Mouse (Mus musculus): ENCODE results near the gene Bmp8b. TPM values are rescaled to one million over a fixed set of nuclear protein-coding genes. Genes with fewer than 3 reads are reported as not detected.

The Bmp8b gene
- total RNA-seq (2014; rRNA removed) (not detected in 2 replicates), polyA plus RNA-seq (2012; rRNA removed) (0.02 and 0.16 TPM in 2 replicates)

GRCm38 (mm10) chr4:123104651-123105450 lies at the start of gene Bmp8b:
Bmp8b (plus strand) TSS chr4:123105165.
- no peak within 1 kb of the TSS for H3K9ac ChIP-seq (ENCODE audit: low read depth, low read length)
- no peak for TF ChIP-seq POLR2A (IDR thresholded peaks at IDR 0.05; ENCODE audit: extremely low read depth, insufficient read depth, low read length)
- no peak for TF ChIP-seq CTCF (IDR thresholded peaks at IDR 0.05; ENCODE audit: low read depth, low read length)
- no peak within 1 kb of the TSS; the same call in 1 of the 2 replicates for H3K4me3 ChIP-seq (ENCODE audit: insufficient read depth, low read depth, low read length)
- no peak within 1 kb of the TSS for H3K27ac ChIP-seq (replicated peaks; ENCODE audit: insufficient read depth, low read depth, low read length)
- H3K36me3 ChIP-seq (ENCODE audit: control insufficient read depth, insufficient read depth, low read length), result no peaks in the 10 kb centered on the region
- no peaks in the 10 kb centered on the region for H3K79me2 ChIP-seq (ENCODE audit: control insufficient read depth, insufficient read depth, low read length)
- WGBS, result 19% methylated on average over 75 of the region's 75 CpGs
- peaks cover 12% of the 10 kb centered on the region for H3K27me3 ChIP-seq (ENCODE audit: control insufficient read depth, insufficient read depth, low read length)
- no peak for DNase-seq (ENCODE audit: extremely low read depth, low read depth, low spot score)
- peaks cover 2% of the 10 kb centered on the region; the same call in 1 of the 2 replicates for H3K4me1 ChIP-seq (ENCODE audit: control insufficient read depth, insufficient read depth, low read length)

GRCm38 (mm10) chr4:123056560-123057109 lies 48.3 kb upstream of the Bmp8b start:
- Histone ChIP-seq H3K9ac (ENCODE audit: low read depth, low read length) (no peak overlapping the region), H3K27ac (replicated peaks; ENCODE audit: insufficient read depth, low read depth, low read length) (no peak overlapping the region), H3K79me2 (ENCODE audit: control insufficient read depth, insufficient read depth, low read length) (no peaks in the 10 kb centered on the region), H3K4me3 (ENCODE audit: insufficient read depth, low read depth, low read length) (no peak overlapping the region), H3K27me3 (ENCODE audit: control insufficient read depth, insufficient read depth, low read length) (no peaks in the 10 kb centered on the region), H3K36me3 (ENCODE audit: control insufficient read depth, insufficient read depth, low read length) (peaks cover 38% of the 10 kb centered on the region), H3K4me1 (ENCODE audit: control insufficient read depth, insufficient read depth, low read length) (no peaks in the 10 kb centered on the region)
- TF ChIP-seq CTCF (IDR thresholded peaks at IDR 0.05; ENCODE audit: low read depth, low read length), result no peak
- TF ChIP-seq POLR2A (IDR thresholded peaks at IDR 0.05; ENCODE audit: extremely low read depth, insufficient read depth, low read length), result no peak
- WGBS, result 89% methylated on average over 3 of the region's 3 CpGs
- no peak for DNase-seq (ENCODE audit: extremely low read depth, low read depth, low spot score)

GRCm38 (mm10) chr4:123057957-123058356 lies 47.0 kb upstream of the Bmp8b start:
- Histone ChIP-seq H3K27me3 (ENCODE audit: control insufficient read depth, insufficient read depth, low read length) (no peaks in the 10 kb centered on the region), H3K4me1 (ENCODE audit: control insufficient read depth, insufficient read depth, low read length) (no peaks in the 10 kb centered on the region), H3K79me2 (ENCODE audit: control insufficient read depth, insufficient read depth, low read length) (no peaks in the 10 kb centered on the region), H3K4me3 (ENCODE audit: insufficient read depth, low read depth, low read length) (no peak overlapping the region), H3K9ac (ENCODE audit: low read depth, low read length) (no peak overlapping the region), H3K27ac (replicated peaks; ENCODE audit: insufficient read depth, low read depth, low read length) (no peak overlapping the region), H3K36me3 (ENCODE audit: control insufficient read depth, insufficient read depth, low read length) (peaks cover 26% of the 10 kb centered on the region)
- 23% methylated on average over 1 of the region's 1 CpGs for WGBS
- TF ChIP-seq CTCF (IDR thresholded peaks at IDR 0.05; ENCODE audit: low read depth, low read length) (no peak), POLR2A (IDR thresholded peaks at IDR 0.05; ENCODE audit: extremely low read depth, insufficient read depth, low read length) (no peak)
- peak; percentile 28 for DNase-seq (ENCODE audit: extremely low read depth, low read depth, low spot score)

- Histone ChIP-seq H3K79me2 (ENCODE audit: control insufficient read depth, insufficient read depth, low read length) (no peaks in the 10 kb centered on the region), H3K9ac (ENCODE audit: low read depth, low read length) (no peak overlapping the region), H3K27me3 (ENCODE audit: control insufficient read depth, insufficient read depth, low read length) (peaks cover 3% of the 10 kb centered on the region; the same call in 1 of the 2 replicates), H3K36me3 (ENCODE audit: control insufficient read depth, insufficient read depth, low read length) (no peaks in the 10 kb centered on the region), H3K4me1 (ENCODE audit: control insufficient read depth, insufficient read depth, low read length) (no peaks in the 10 kb centered on the region), H3K27ac (replicated peaks; ENCODE audit: insufficient read depth, low read depth, low read length) (no peak overlapping the region), H3K4me3 (ENCODE audit: insufficient read depth, low read depth, low read length) (no peak overlapping the region)
- no peak for TF ChIP-seq POLR2A (IDR thresholded peaks at IDR 0.05; ENCODE audit: extremely low read depth, insufficient read depth, low read length)
- TF ChIP-seq CTCF (IDR thresholded peaks at IDR 0.05; ENCODE audit: low read depth, low read length), result no peak
- WGBS, result 72% methylated on average over 5 of the region's 5 CpGs
- no peak for DNase-seq (ENCODE audit: extremely low read depth, low read depth, low spot score)
Observed at GRCm38 (mm10) chr4:123061744-123062143, 43.2 kb upstream of the Bmp8b start.

GRCm38 (mm10) chr4:123068646-123069045 lies 36.3 kb upstream of the Bmp8b start:
- WGBS, result 80% methylated on average over 6 of the region's 6 CpGs
- TF ChIP-seq POLR2A (IDR thresholded peaks at IDR 0.05; ENCODE audit: extremely low read depth, insufficient read depth, low read length) (no peak), CTCF (IDR thresholded peaks at IDR 0.05; ENCODE audit: low read depth, low read length) (no peak)
- Histone ChIP-seq H3K27ac (replicated peaks; ENCODE audit: insufficient read depth, low read depth, low read length) (no peak overlapping the region), H3K4me3 (ENCODE audit: insufficient read depth, low read depth, low read length) (no peak overlapping the region), H3K9ac (ENCODE audit: low read depth, low read length) (no peak overlapping the region), H3K27me3 (ENCODE audit: control insufficient read depth, insufficient read depth, low read length) (peaks cover 3% of the 10 kb centered on the region; the same call in 1 of the 2 replicates), H3K4me1 (ENCODE audit: control insufficient read depth, insufficient read depth, low read length) (no peaks in the 10 kb centered on the region), H3K36me3 (ENCODE audit: control insufficient read depth, insufficient read depth, low read length) (no peaks in the 10 kb centered on the region), H3K79me2 (ENCODE audit: control insufficient read depth, insufficient read depth, low read length) (no peaks in the 10 kb centered on the region)
- no peak for DNase-seq (ENCODE audit: extremely low read depth, low read depth, low spot score)
